Mouse (Mus musculus) intestine, postnatal 0 days (tissue): ENCODE data around the gene Gatad1. TPM values are rescaled to one million over a fixed set of nuclear protein-coding genes. Genes with fewer than 3 reads are reported as not detected.
"Not testable (repeated sequence)": the region's sequence is repeated elsewhere in the genome, so short reads cannot be mapped to it uniquely, and the experiment has no call there.

Experiments
- ATAC-seq: fragments of 200-750 bp; cut with Nextera tagmentation; 2 replicates; pipeline ENCODE4 v1.8.0; 2017; ENCODE audit warnings: mild to moderate bottlenecking, moderate TSS enrichment, moderate library complexity
- H3K27ac ChIP-seq: fragments of 300-500 bp; sonication (generic); 2 replicates; pipeline ENCODE4 v1.5.1; 2014; ENCODE audit warnings: mild to moderate bottlenecking, low read depth, low read length, moderate library complexity
- H3K27me3 ChIP-seq: fragments of 300-500 bp; sonication (generic); replicated peaks from 2 replicates; pipeline ENCODE4 v1.6.1; 2014; ENCODE audit warnings: low read length, mixed read lengths; ENCODE audit not compliant: control insufficient read depth, insufficient read depth
- H3K36me3 ChIP-seq: fragments of 300-500 bp; sonication (generic); 2 replicates; pipeline ENCODE4 v1.6.1; 2014; ENCODE audit warnings: mild to moderate bottlenecking, moderate library complexity; ENCODE audit not compliant: control insufficient read depth, insufficient read depth
- H3K4me1 ChIP-seq: fragments of 300-500 bp; sonication (generic); replicated peaks from 2 replicates; pipeline ENCODE4 v1.6.1; 2014; ENCODE audit warnings: antibody characterized with exemption, low read length, mixed read lengths; ENCODE audit not compliant: control insufficient read depth, insufficient read depth
- H3K4me2 ChIP-seq: fragments of 300-500 bp; sonication (generic); replicated peaks from 2 replicates; pipeline ENCODE4 v1.6.1; 2014; ENCODE audit warnings: low read depth, mild to moderate bottlenecking, moderate library complexity
- H3K4me3 ChIP-seq: fragments of 300-500 bp; sonication (generic); 2 replicates; pipeline ENCODE4 v1.5.1; 2014; ENCODE audit warnings: low read depth, low read length
- H3K9ac ChIP-seq: fragments of 300-500 bp; sonication (generic); 2 replicates; pipeline ENCODE4 v1.6.1; 2014; ENCODE audit warnings: mild to moderate bottlenecking, low read depth, low read length
- H3K9me3 ChIP-seq: fragments of 300-500 bp; sonication (generic); 2 replicates; pipeline ENCODE4 v1.6.1; 2016; ENCODE audit warnings: mixed run types; ENCODE audit not compliant: control insufficient read depth
- CTCF ChIP-seq: sonication (generic); IDR thresholded peaks from 2 replicates; pipeline ENCODE4 v1.5.1; 2016; ENCODE audit warnings: low read depth, mild to moderate bottlenecking, control low read depth, antibody characterized with exemption, moderate library complexity
- WGBS: fragments of 180-500 bp; shearing (Covaris S2); extraction: QIAGEN DNeasy Blood & Tissue Kit; methylation state at CpG from one replicate; pipeline ENCODE4 v1.1.7; 2014; 5-methylcytosine and 5-hydroxymethylcytosine counted together
- polyA plus RNA-seq: library from polyadenylated mRNA; unstranded; fragments of >200 nt; fragmentation: Nextera tagmentation; extraction: Ambion mirVana; gene quantifications from 2 replicates; pipeline ENCODE4 v1.2.1, GENCODE M21; 2015

The Gatad1 gene
- polyA plus RNA-seq, 1 experiment from 2014 or later, result 41.8 TPM

DNA sequence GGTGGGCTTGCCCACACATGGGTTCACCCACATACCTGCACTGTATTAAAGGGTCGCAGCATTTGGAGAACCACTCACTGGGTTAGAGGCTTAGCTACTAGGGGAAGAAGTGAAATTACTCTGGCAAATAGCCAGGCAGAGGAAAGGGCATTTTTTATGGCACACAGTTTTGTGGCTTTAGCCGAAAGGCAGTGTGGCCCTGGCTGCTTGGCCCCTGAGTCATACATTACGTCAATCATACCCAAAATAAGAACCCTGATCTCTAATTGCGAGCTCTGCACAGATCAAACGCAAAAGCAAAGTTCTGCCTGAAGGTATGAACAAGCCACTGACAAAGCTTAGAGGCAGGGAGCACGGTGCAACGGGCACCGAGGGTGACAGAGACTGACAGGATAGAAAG, 31.3 kb upstream of the Gatad1 start:
- Histone ChIP-seq H3K4me1 (no peaks in the 10 kb centered on the region), H3K27ac (no peak overlapping the region), H3K36me3 (peaks cover 24% of the 10 kb centered on the region), H3K9me3 (no peaks in the 10 kb centered on the region), H3K27me3 (no peaks in the 10 kb centered on the region), H3K4me2 (no peak overlapping the region), H3K4me3 (no peak overlapping the region), H3K9ac (no peak overlapping the region)
- WGBS, result 74% methylated on average over 8 of the region's 8 CpGs
- TF ChIP-seq CTCF, result no peak
- ATAC-seq, result no peak

DNA sequence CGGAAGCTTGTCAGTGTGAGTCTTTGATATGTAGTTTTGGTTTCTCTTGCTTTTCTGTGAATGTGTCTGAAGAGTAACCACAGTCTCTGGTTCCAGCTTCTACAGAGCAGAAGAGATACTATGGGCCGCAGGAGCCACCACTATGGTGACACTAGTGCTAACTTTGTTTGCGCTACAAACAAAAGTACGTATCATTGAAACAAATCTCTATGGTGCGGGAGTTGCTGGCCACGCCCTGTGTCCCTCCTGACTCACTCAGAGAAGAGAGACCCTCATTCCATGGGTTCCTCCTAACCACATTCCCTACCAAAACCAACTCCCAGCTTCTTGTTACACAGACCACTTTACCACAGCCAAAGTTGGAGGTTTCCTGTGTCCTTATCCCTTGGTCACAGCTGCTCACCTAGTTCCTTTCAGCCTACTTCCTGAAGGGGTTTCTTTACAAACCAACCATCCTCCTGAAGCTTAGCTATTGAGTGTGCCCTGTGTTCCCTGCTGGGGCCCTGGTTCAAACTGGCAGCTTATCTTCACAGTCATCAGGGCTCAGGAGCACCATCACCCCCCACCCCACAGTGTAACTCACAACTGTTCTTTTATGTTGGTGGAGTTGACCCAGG, 13.1 kb upstream of the Gatad1 start:
- Histone ChIP-seq H3K4me3 (no peak overlapping the region), H3K4me2 (no peak overlapping the region), H3K9ac (no peak overlapping the region), H3K36me3 (no peaks in the 10 kb centered on the region), H3K4me1 (no peaks in the 10 kb centered on the region), H3K27me3 (no peaks in the 10 kb centered on the region), H3K27ac (no peak overlapping the region), H3K9me3 (no peaks in the 10 kb centered on the region)
- no peak for TF ChIP-seq CTCF
- no peak for ATAC-seq
- WGBS, result 82% methylated on average over 6 of the region's 6 CpGs

DNA sequence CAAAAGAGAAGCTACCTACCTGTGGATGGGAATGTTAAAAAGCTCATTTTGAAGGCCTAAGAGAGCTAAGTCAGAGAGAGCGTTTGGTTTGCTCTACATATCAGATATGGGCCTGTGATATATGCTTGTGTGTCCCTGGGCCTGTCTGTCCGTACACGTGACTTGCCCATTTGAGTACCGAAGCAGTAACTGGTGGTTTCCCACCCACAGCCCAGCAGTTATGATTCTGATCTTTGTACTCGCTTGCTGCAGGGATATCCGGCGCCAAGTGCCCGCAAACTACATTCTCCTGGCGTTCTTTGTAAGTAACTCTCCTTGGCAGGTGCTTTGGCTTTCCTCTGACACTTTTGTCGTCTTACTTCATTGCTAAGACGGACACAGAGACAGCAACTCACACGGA, 9.6 kb upstream of the Gatad1 start:
- no peaks in the 10 kb centered on the region for H3K27me3 ChIP-seq
- no peak overlapping the region for H3K27ac ChIP-seq
- H3K36me3 ChIP-seq, result no peaks in the 10 kb centered on the region
- no peak for ATAC-seq
- H3K4me3 ChIP-seq, result no peak overlapping the region
- no peak overlapping the region for H3K9ac ChIP-seq
- H3K4me2 ChIP-seq, result no peak overlapping the region
- H3K4me1 ChIP-seq, result no peaks in the 10 kb centered on the region
- TF ChIP-seq CTCF, result no peak
- no peaks in the 10 kb centered on the region for H3K9me3 ChIP-seq
- 86% methylated on average over 12 of the region's 12 CpGs for WGBS

DNA sequence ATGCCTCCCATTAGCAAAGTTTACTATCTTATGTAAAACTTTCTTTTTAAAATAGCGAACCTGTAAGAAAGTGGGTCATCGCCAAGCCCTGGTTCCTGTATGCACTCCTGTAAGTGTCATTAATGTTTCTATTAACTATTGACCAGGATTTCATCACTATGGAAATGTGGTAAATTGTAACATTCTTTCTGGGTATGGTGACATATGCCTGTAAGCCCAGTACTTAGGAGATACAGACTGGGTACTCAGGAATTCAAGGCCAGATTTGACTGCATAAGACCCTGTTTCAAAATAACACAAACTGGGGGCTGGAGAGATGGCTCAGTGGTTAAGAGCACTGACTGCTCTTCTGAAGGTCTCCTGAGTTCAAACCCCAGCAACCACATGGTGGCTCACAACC, 8.2 kb upstream of the Gatad1 start:
- H3K27ac ChIP-seq, result no peak overlapping the region
- 90% methylated on average over 2 of the region's 2 CpGs for WGBS
- no peaks in the 10 kb centered on the region for H3K9me3 ChIP-seq

DNA sequence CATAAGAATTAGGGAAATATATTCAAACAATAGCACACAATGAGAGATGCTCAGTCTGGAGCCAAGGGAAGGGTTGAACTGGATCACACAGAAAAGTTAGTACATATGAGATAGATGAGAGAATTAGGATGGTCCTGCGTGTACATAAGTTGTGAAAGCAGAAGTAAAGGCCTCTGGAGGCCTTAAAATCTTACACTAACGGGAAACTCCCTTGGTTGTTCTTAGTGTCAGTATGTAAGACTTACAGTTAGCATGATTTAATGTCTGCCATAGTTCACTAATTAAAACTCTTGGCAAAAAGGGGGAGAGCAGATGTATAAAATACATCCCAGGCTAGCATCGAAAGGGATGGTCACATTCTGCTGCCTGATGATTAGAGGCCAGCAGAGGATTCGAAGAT, 3.2 kb downstream of the Gatad1 start:
- no peaks in the 10 kb centered on the region for H3K27me3 ChIP-seq
- no peaks in the 10 kb centered on the region for H3K4me1 ChIP-seq
- TF ChIP-seq CTCF, result no peak
- no peaks in the 10 kb centered on the region for H3K36me3 ChIP-seq
- no peak overlapping the region for H3K4me2 ChIP-seq
- H3K4me3 ChIP-seq, result no peak overlapping the region
- WGBS, result 84% methylated on average over 4 of the region's 4 CpGs
- no peak overlapping the region for H3K27ac ChIP-seq
- no peak overlapping the region for H3K9ac ChIP-seq
- peaks cover under 1% of the 10 kb centered on the region; the same call in 1 of the 2 replicates for H3K9me3 ChIP-seq
- no peak for ATAC-seq

More for the DNA sequence above, 8.2 kb upstream of the Gatad1 start:
- no peak overlapping the region for H3K4me3 ChIP-seq
- H3K9ac ChIP-seq, result no peak overlapping the region
- no peak overlapping the region for H3K4me2 ChIP-seq
- H3K36me3 ChIP-seq, result no peaks in the 10 kb centered on the region
- H3K27me3 ChIP-seq, result no peaks in the 10 kb centered on the region
- no peak for TF ChIP-seq CTCF
- no peaks in the 10 kb centered on the region for H3K4me1 ChIP-seq
- ATAC-seq, result no peak

DNA sequence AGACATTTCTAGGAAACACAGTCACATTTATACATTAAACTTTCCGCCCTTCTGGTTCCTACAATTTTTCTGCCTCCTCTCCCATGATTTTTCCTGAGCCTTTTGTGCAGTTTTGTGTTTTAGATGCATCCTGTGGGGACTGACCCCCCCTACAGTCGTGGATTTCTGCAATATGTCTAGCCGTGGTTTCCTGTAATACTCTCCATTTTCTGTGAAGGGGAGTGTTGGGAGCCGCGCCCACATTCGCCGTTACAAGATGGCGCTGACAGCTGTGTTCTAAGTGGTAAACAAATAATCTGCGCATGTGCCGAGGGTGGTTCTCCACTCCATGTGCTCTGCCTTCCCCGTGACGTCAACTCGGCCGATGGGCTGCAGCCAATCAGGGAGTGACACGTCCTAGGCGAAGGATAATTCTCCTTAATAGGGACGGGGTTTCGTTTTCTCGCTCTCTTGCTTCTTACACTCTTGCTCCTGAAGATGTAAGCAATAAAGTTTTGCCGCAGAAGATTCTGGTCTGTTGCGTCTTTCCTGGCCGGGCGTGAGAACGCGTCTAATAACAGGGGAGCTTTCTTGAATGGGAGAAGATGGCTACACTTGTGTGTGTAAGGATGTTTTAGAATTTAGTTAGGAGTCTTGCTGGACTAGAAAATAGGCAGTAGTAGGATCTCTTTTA, 3.9 kb downstream of the Gatad1 start:
- H3K4me2 ChIP-seq, H3K9me3 ChIP-seq, H3K4me1 ChIP-seq, H3K9ac ChIP-seq, H3K36me3 ChIP-seq, H3K4me3 ChIP-seq, H3K27me3 ChIP-seq, ATAC-seq, H3K27ac ChIP-seq: not testable (repeated sequence)
- WGBS, result 92% methylated on average over 14 of the region's 25 CpGs
